Mouse (Mus musculus) limb, embryonic 12.5 days (tissue): ENCODE measurements around the gene Pkn3. TPM values are rescaled to one million over a fixed set of nuclear protein-coding genes. Genes with fewer than 3 reads are reported as not detected.

Experiments
- ATAC-seq: fragments of 200-750 bp; cut with Nextera tagmentation; 2 replicates; pipeline ENCODE4 v1.8.0; 2017; ENCODE audit warnings: low read depth, moderate TSS enrichment; ENCODE audit not compliant: insufficient number of reproducible peaks, insufficient read depth, low FRiP score, low TSS enrichment
- H3K27ac ChIP-seq: fragments of 300-500 bp; sonication (generic); 2 replicates; pipeline ENCODE4 v1.5.1; 2016; ENCODE audit warnings: mild to moderate bottlenecking, moderate library complexity
- H3K27me3 ChIP-seq: fragments of 300-500 bp; sonication (generic); 2 replicates; pipeline ENCODE4 v1.6.1; 2016; ENCODE audit warnings: mild to moderate bottlenecking, moderate library complexity
- H3K36me3 ChIP-seq: fragments of 300-500 bp; sonication (generic); 2 replicates; pipeline ENCODE4 v1.6.1; 2016; ENCODE audit warnings: mild to moderate bottlenecking, moderate library complexity
- H3K4me1 ChIP-seq: fragments of 300-500 bp; sonication (generic); replicated peaks from 2 replicates; pipeline ENCODE4 v1.6.1; 2016
- H3K4me2 ChIP-seq: fragments of 300-500 bp; sonication (generic); 2 replicates; pipeline ENCODE4 v1.6.1; 2016; ENCODE audit warnings: mild to moderate bottlenecking, moderate library complexity
- H3K4me3 ChIP-seq: fragments of 300-500 bp; sonication (generic); replicated peaks from 2 replicates; pipeline ENCODE4 v1.5.1; 2016; ENCODE audit warnings: mild to moderate bottlenecking
- H3K9ac ChIP-seq: fragments of 300-500 bp; sonication (generic); replicated peaks from 2 replicates; pipeline ENCODE4 v1.6.1; 2016; ENCODE audit warnings: mild to moderate bottlenecking, moderate library complexity
- H3K9me3 ChIP-seq: fragments of 300-500 bp; sonication (generic); 2 replicates; pipeline ENCODE4 v1.6.1; 2016; ENCODE audit warnings: mild to moderate bottlenecking, moderate library complexity
- WGBS: fragments of 180-500 bp; shearing (Covaris S2); methylation state at CpG from one replicate; pipeline ENCODE4 v1.1.7; 2016; 5-methylcytosine and 5-hydroxymethylcytosine counted together
- polyA plus RNA-seq: library from polyadenylated mRNA; unstranded; fragments of >200 nt; fragmentation: Nextera tagmentation; extraction: Ambion mirVana; gene quantifications from 2 replicates; pipeline ENCODE4 v1.2.1, GENCODE M21; 2016

The Pkn3 gene
- polyA plus RNA-seq, 1 experiment from 2014 or later, result 14.1 TPM

GRCm38 (mm10) chr2:30107646-30108045 lies 30.2 kb downstream of the Pkn3 start:
- WGBS, result 91% methylated on average over 5 of the region's 5 CpGs
- Histone ChIP-seq H3K9me3 (no peaks in the 10 kb centered on the region), H3K4me3 (no peak overlapping the region), H3K4me2 (no peak overlapping the region), H3K36me3 (peaks cover 98% of the 10 kb centered on the region), H3K9ac (no peak overlapping the region), H3K27ac (no peak overlapping the region), H3K27me3 (no peaks in the 10 kb centered on the region), H3K4me1 (no peaks in the 10 kb centered on the region)
- no peak for ATAC-seq

GRCm38 (mm10) chr2:30108260-30108659 lies 30.8 kb downstream of the Pkn3 start:
- H3K27ac ChIP-seq, result no peak overlapping the region
- no peaks in the 10 kb centered on the region for H3K9me3 ChIP-seq
- no peak overlapping the region for H3K4me2 ChIP-seq
- no peak overlapping the region for H3K4me3 ChIP-seq
- H3K9ac ChIP-seq, result no peak overlapping the region
- no peaks in the 10 kb centered on the region for H3K27me3 ChIP-seq
- peaks cover 98% of the 10 kb centered on the region for H3K36me3 ChIP-seq
- ATAC-seq, result no peak
- H3K4me1 ChIP-seq, result no peaks in the 10 kb centered on the region
- WGBS, result 94% methylated on average over 4 of the region's 4 CpGs

DNA sequence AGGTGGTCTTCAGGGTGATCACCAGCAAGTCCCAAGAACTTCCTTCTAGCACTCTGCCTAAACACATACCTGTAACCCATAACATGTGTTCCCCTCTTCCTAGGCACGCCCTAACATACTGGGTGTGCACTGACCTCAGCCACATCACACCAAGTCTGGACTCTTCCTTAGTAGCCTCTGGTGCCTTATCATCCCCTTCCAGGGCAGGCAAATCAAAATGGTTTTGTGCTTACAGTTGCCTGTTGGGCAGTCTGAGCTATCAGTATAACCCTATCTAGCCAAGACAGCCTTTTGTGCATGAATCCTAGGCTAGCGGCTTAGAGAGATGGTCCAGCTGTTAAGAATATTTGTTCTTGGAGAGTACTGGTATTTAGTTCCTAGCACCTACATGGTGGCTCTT lies 34.0 kb downstream of the Pkn3 start:
- ATAC-seq, result no peak
- no peak overlapping the region for H3K4me2 ChIP-seq
- no peaks in the 10 kb centered on the region for H3K9me3 ChIP-seq
- no peak overlapping the region for H3K27ac ChIP-seq
- H3K27me3 ChIP-seq, result no peaks in the 10 kb centered on the region
- H3K36me3 ChIP-seq, result peaks cover 77% of the 10 kb centered on the region
- 92% methylated on average over 2 of the region's 2 CpGs for WGBS
- H3K4me3 ChIP-seq, result no peak overlapping the region
- no peaks in the 10 kb centered on the region for H3K4me1 ChIP-seq
- no peak overlapping the region for H3K9ac ChIP-seq

GRCm38 (mm10) chr2:30112564-30112963 lies 35.1 kb downstream of the Pkn3 start:
- no peaks in the 10 kb centered on the region for H3K9me3 ChIP-seq
- no peak overlapping the region for H3K9ac ChIP-seq
- WGBS, result 97% methylated on average over 5 of the region's 5 CpGs
- peaks cover 67% of the 10 kb centered on the region for H3K36me3 ChIP-seq
- H3K4me1 ChIP-seq, result no peaks in the 10 kb centered on the region
- no peaks in the 10 kb centered on the region for H3K27me3 ChIP-seq
- no peak for ATAC-seq
- H3K4me2 ChIP-seq, result no peak overlapping the region
- H3K4me3 ChIP-seq, result no peak overlapping the region
- no peak overlapping the region for H3K27ac ChIP-seq

DNA sequence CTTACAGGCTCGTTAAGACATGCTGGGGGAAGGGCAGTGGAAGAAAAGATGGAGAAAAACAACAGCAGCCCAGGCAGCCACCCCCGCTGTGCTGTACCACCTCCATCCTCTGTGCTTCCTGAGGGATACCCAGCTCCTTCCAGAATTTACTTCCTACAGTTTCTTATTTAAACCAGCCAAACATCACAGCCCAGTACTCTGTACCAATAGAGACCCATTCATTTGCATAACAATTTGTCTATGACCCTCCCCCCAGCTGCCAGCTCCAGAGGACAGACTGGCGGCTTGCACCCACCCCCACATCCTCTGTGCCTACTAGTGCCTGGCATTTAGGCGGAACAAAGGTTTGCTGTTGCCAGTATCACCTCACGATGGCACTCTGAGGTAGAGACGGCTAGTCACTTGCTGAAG lies 42.2 kb downstream of the Pkn3 start:
- no peak for ATAC-seq
- H3K27me3 ChIP-seq, result no peaks in the 10 kb centered on the region
- H3K36me3 ChIP-seq, result peaks cover 18% of the 10 kb centered on the region
- WGBS, result 36% methylated on average over 6 of the region's 6 CpGs
- H3K4me2 ChIP-seq, result no peak overlapping the region
- no peak overlapping the region for H3K27ac ChIP-seq
- peaks cover 12% of the 10 kb centered on the region for H3K4me1 ChIP-seq
- no peak overlapping the region for H3K9ac ChIP-seq
- no peaks in the 10 kb centered on the region for H3K9me3 ChIP-seq
- H3K4me3 ChIP-seq, result no peak overlapping the region

DNA sequence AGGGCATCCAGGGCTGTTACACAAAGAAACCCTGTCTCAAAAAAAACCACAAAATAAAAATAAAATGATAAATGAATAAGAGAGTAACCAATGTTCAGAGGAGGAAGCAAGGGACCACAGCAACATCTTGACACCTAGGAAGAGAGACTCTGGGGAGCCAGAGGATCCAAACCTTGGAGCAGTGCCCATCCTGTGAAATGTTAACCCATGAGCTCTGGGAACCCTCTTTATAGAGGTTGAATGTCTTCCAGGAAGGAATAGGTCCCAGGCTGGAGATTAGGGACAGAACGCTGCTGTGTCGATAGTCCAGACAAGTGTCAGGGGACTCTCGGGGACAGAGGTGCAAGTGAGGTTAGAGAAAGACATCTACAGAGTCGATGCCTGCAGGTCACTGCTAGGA lies 42.8 kb downstream of the Pkn3 start:
- H3K27ac ChIP-seq, result no peak overlapping the region

GRCm38 (mm10) chr2:30122766-30123165 lies 45.3 kb downstream of the Pkn3 start:
- H3K9ac ChIP-seq, result no peak overlapping the region
- no peak overlapping the region for H3K27ac ChIP-seq
- no peaks in the 10 kb centered on the region for H3K27me3 ChIP-seq
- H3K4me1 ChIP-seq, result peaks cover 20% of the 10 kb centered on the region
- H3K36me3 ChIP-seq, result peaks cover 12% of the 10 kb centered on the region; the same call in 1 of the 2 replicates
- no peak overlapping the region for H3K4me3 ChIP-seq
- no peaks in the 10 kb centered on the region for H3K9me3 ChIP-seq
- H3K4me2 ChIP-seq, result peak overlapping the region; percentile 88
- 90% methylated on average over 5 of the region's 5 CpGs for WGBS
- no peak for ATAC-seq

More for the DNA sequence above, 42.8 kb downstream of the Pkn3 start:
- H3K4me2 ChIP-seq, result no peak overlapping the region
- H3K9ac ChIP-seq, result 0 out of 2 replicates have a peak overlapping the region, but pooled peaks have one; percentile 0
- peaks cover 19% of the 10 kb centered on the region for H3K4me1 ChIP-seq
- ATAC-seq, result no peak
- H3K4me3 ChIP-seq, result no peak overlapping the region
- H3K9me3 ChIP-seq, result no peaks in the 10 kb centered on the region
- H3K36me3 ChIP-seq, result peaks cover 12% of the 10 kb centered on the region; the same call in 1 of the 2 replicates
- WGBS, result 90% methylated on average over 4 of the region's 4 CpGs
- H3K27me3 ChIP-seq, result no peaks in the 10 kb centered on the region

- Histone ChIP-seq H3K36me3 (peaks cover 8% of the 10 kb centered on the region; the same call in 1 of the 2 replicates), H3K27ac (peak overlapping the region; percentile 88), H3K4me1 (peaks cover 20% of the 10 kb centered on the region), H3K9ac (peak overlapping the region; percentile 90), H3K9me3 (no peaks in the 10 kb centered on the region), H3K27me3 (no peaks in the 10 kb centered on the region), H3K4me3 (peak overlapping the region; percentile 86), H3K4me2 (peak overlapping the region; percentile 88)
- under 1% methylated on average over 36 of the region's 44 CpGs for WGBS
- peak; percentile 71 for ATAC-seq
These were observed 46.4 kb downstream of the Pkn3 start for GRCm38 (mm10) chr2:30123729-30124471.

- WGBS, result 11% methylated on average over 31 of the region's 31 CpGs
- peak; percentile 92 for ATAC-seq
- no peaks in the 10 kb centered on the region for H3K9me3 ChIP-seq
- peak within 1 kb of the TSS; percentile 88 for H3K27ac ChIP-seq
- no peaks in the 10 kb centered on the region for H3K27me3 ChIP-seq
- peak within 1 kb of the TSS; percentile 88 for H3K4me2 ChIP-seq
- peak within 1 kb of the TSS; percentile 90 for H3K9ac ChIP-seq
- H3K4me1 ChIP-seq, result peaks cover 20% of the 10 kb centered on the region
- H3K4me3 ChIP-seq, result peak within 1 kb of the TSS; percentile 86
- H3K36me3 ChIP-seq, result peaks cover 4% of the 10 kb centered on the region; the same call in 1 of the 2 replicates
These were observed 47.2 kb downstream of the Pkn3 start, which contains the start of gene Zer1 for GRCm38 (mm10) chr2:30124472-30125274. Zer1 (minus strand) TSS chr2:30124585.

GRCm38 (mm10) chr2:30128789-30129188 lies 51.3 kb downstream of the Pkn3 start:
- H3K27ac ChIP-seq, result no peak overlapping the region
- 30% methylated on average over 2 of the region's 2 CpGs for WGBS
- ATAC-seq, result no peak
- no peak overlapping the region for H3K4me3 ChIP-seq
- H3K4me2 ChIP-seq, result no peak overlapping the region
- H3K9me3 ChIP-seq, result no peaks in the 10 kb centered on the region
- no peak overlapping the region for H3K9ac ChIP-seq
- H3K27me3 ChIP-seq, result no peaks in the 10 kb centered on the region
- peaks cover 16% of the 10 kb centered on the region for H3K4me1 ChIP-seq
- no peaks in the 10 kb centered on the region for H3K36me3 ChIP-seq

GRCm38 (mm10) chr2:30130156-30130555 lies 52.7 kb downstream of the Pkn3 start:
- no peak overlapping the region for H3K4me3 ChIP-seq
- WGBS, result 89% methylated on average over 4 of the region's 4 CpGs
- H3K27ac ChIP-seq, result no peak overlapping the region
- H3K36me3 ChIP-seq, result peaks cover under 1% of the 10 kb centered on the region; the same call in 1 of the 2 replicates
- no peak overlapping the region for H3K4me2 ChIP-seq
- peaks cover 22% of the 10 kb centered on the region for H3K4me1 ChIP-seq
- no peak for ATAC-seq
- H3K9ac ChIP-seq, result no peak overlapping the region
- H3K27me3 ChIP-seq, result no peaks in the 10 kb centered on the region
- no peaks in the 10 kb centered on the region for H3K9me3 ChIP-seq
